Mouse (Mus musculus): ENCODE measurements at regions not wholly inside any gene's neighbourhood (a gene's known extent, or its start where the extent isn't known, plus 50 kb on each side); places are given as distances from the start of the nearest gene placed in this dataset.

DNA sequence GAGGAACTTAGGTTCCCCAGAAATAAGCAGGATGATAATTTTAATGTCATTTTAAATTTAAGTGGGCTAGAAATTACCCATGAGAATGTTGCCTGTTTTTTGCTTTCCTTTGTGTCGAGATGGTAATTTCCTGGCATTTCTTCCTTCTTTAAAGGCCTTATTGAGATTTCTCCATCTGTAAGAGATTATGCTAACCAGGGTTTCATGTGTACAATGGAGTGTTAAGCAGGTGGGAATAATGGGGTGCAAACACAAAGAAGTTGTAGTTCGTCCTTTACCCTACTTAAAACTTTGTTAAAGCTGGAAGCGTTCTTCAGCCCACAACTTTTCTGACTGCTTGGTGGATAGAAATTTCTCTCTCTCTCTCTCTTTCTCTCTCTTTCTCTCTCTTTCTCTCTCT lies 77.8 kb upstream of the Zfp64 start:
- intact Hi-C loops (cut with DNase I) = no loop called here
- H3K36me3 ChIP-seq (ENCODE audit: control insufficient read depth, insufficient read depth, low read length) = no peaks in the 10 kb centered on the region
- no peak overlapping the region for H3K9ac ChIP-seq (ENCODE audit: low read depth, low read length)
- no peaks in the 10 kb centered on the region for H3K27me3 ChIP-seq (ENCODE audit: control insufficient read depth, insufficient read depth, low read length)
- H3K4me3 ChIP-seq = no peak overlapping the region
- H3K27ac ChIP-seq = no peak overlapping the region
- DNase-seq = no peak
- no peaks in the 10 kb centered on the region for H3K79me2 ChIP-seq (replicated peaks; ENCODE audit: control insufficient read depth, insufficient read depth, low read length)
- no peak for TF ChIP-seq EP300 (IDR thresholded peaks at IDR 0.05; ENCODE audit: insufficient read depth, low read depth, low read length)
- no peak for TF ChIP-seq POLR2A (IDR thresholded peaks at IDR 0.05; ENCODE audit: insufficient read depth, low read depth, low read length)
- TF ChIP-seq CTCF (IDR thresholded peaks at IDR 0.05) = no peak
- H3K4me1 ChIP-seq (ENCODE audit: control insufficient read depth, insufficient read depth, low read length) = no peaks in the 10 kb centered on the region
- WGBS = 84% methylated on average over 3 of the region's 3 CpGs

DNA sequence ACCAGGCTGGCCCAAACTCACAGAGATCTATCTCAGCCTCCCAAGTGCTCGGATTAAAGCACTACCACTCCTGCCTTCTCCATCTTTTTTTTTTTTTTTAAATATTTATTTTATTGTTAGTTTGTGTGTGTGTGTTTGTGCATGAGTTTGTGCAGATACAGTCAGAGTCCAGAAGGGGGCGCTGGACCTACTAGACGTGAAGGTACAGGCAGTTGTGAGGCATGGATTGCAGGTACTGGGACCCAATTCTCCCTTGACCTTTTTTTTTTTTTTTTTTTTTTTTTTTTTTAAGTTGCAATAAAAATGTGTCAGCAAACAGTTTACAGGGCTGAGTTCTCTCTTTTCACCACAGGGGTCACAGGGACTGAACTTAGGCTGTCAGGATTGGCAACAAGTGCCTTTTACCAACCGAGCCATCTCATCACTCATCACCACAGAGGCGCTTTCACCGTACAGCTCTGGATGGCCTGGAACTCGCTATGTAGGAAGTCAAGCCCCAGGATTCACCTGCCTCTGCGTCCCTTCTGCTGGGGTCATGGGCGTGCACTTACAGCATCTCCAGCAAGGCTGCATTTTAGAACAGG lies 73.2 kb upstream of the Zfp64 start:
- no peak overlapping the region for H3K9ac ChIP-seq (ENCODE audit: low read depth, low read length)
- TF ChIP-seq EP300 (IDR thresholded peaks at IDR 0.05; ENCODE audit: insufficient read depth, low read depth, low read length) (no peak), CTCF (IDR thresholded peaks at IDR 0.05) (no peak)
- intact Hi-C loops (cut with DNase I) = no loop called here
- H3K4me1 ChIP-seq (ENCODE audit: control insufficient read depth, insufficient read depth, low read length) = no peaks in the 10 kb centered on the region
- H3K27ac ChIP-seq = no peak overlapping the region
- H3K36me3 ChIP-seq (ENCODE audit: control insufficient read depth, insufficient read depth, low read length) = no peaks in the 10 kb centered on the region
- no peak for DNase-seq
- H3K27me3 ChIP-seq (ENCODE audit: control insufficient read depth, insufficient read depth, low read length) = no peaks in the 10 kb centered on the region
- H3K4me3 ChIP-seq = no peak overlapping the region
- WGBS = 70% methylated on average over 9 of the region's 9 CpGs
- H3K79me2 ChIP-seq (replicated peaks; ENCODE audit: control insufficient read depth, insufficient read depth, low read length) = no peaks in the 10 kb centered on the region

DNA sequence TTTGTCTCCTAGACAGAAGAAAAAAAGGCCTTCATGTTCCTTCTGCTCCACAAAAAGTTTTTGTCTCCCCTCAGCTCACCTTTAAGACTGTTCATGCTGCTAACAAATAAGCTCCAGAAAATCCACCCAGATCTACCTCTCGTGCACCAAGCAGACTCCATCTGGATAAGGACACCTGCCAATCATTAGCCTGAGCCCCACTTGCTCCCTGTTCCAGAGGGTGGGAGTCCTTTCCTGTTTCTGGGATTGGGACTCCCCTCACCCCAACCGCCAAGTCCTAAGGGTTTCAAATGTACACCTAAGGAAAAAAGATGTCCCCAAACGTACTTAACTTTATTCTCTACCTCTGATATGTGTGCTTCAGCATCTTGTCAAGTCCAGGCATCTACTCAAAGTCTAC lies 63.6 kb upstream of the Zfp64 start:
- no peaks in the 10 kb centered on the region for H3K4me1 ChIP-seq (ENCODE audit: control insufficient read depth, insufficient read depth, low read length)
- no peak overlapping the region for H3K27ac ChIP-seq
- no peak for TF ChIP-seq EP300 (IDR thresholded peaks at IDR 0.05; ENCODE audit: insufficient read depth, low read depth, low read length)
- no peak for TF ChIP-seq POLR2A (IDR thresholded peaks at IDR 0.05; ENCODE audit: insufficient read depth, low read depth, low read length)
- TF ChIP-seq CTCF (IDR thresholded peaks at IDR 0.05) = no peak
- no peaks in the 10 kb centered on the region for H3K27me3 ChIP-seq (ENCODE audit: control insufficient read depth, insufficient read depth, low read length)
- no peak overlapping the region for H3K4me3 ChIP-seq
- 68% methylated on average over 3 of the region's 3 CpGs for whole genome bisulfite sequencing
- DNase-seq = no peak
- H3K79me2 ChIP-seq (replicated peaks; ENCODE audit: control insufficient read depth, insufficient read depth, low read length) = no peaks in the 10 kb centered on the region
- H3K36me3 ChIP-seq (ENCODE audit: control insufficient read depth, insufficient read depth, low read length) = no peaks in the 10 kb centered on the region
- intact Hi-C loops (cut with DNase I) = no loop called here
- H3K9ac ChIP-seq (ENCODE audit: low read depth, low read length) = no peak overlapping the region

GRCm38 (mm10) chr2:169010271-169010670 lies 54.9 kb upstream of the Zfp64 start:
- no peaks in the 10 kb centered on the region for H3K27me3 ChIP-seq (ENCODE audit: control insufficient read depth, insufficient read depth, low read length)
- H3K27ac ChIP-seq = no peak overlapping the region
- no peaks in the 10 kb centered on the region for H3K79me2 ChIP-seq (replicated peaks; ENCODE audit: control insufficient read depth, insufficient read depth, low read length)
- 81% methylated on average over 9 of the region's 9 CpGs for WGBS
- TF ChIP-seq POLR2A (IDR thresholded peaks at IDR 0.05; ENCODE audit: insufficient read depth, low read depth, low read length) (no peak), CTCF (IDR thresholded peaks at IDR 0.05) (no peak), EP300 (IDR thresholded peaks at IDR 0.05; ENCODE audit: insufficient read depth, low read depth, low read length) (no peak)
- H3K36me3 ChIP-seq (ENCODE audit: control insufficient read depth, insufficient read depth, low read length) = no peaks in the 10 kb centered on the region
- H3K9ac ChIP-seq (ENCODE audit: low read depth, low read length) = no peak overlapping the region
- no peak overlapping the region for H3K4me3 ChIP-seq
- no peak for DNase-seq
- H3K4me1 ChIP-seq (ENCODE audit: control insufficient read depth, insufficient read depth, low read length) = no peaks in the 10 kb centered on the region
- intact Hi-C loops (cut with DNase I) = no loop called here

DNA sequence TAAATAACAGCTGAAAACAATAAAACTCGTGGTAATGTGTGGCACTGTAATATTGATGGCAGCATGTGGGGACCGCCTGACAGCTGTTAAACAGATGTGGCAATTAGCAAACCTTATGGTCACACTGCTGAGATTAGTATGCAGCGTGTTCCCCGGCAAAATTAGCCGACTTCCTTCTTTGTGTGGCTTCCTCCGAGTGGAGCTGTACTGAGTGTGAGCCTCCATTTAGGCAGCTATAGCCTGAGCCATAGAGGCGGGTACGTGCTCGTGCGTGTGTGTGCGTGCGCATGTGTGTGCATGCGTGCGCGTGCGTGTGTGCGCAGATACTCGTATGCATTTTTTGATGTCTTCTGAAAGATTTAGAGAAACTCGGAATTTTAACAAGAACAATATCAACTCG lies 53.4 kb upstream of the Zfp64 start:
- Histone ChIP-seq H3K27me3 (ENCODE audit: control insufficient read depth, insufficient read depth, low read length) (no peaks in the 10 kb centered on the region), H3K27ac (peak overlapping the region; percentile 60), H3K9ac (ENCODE audit: low read depth, low read length) (no peak overlapping the region), H3K79me2 (replicated peaks; ENCODE audit: control insufficient read depth, insufficient read depth, low read length) (no peaks in the 10 kb centered on the region), H3K36me3 (ENCODE audit: control insufficient read depth, insufficient read depth, low read length) (no peaks in the 10 kb centered on the region), H3K4me3 (no peak overlapping the region), H3K4me1 (ENCODE audit: control insufficient read depth, insufficient read depth, low read length) (no peaks in the 10 kb centered on the region)
- WGBS = 64% methylated on average over 20 of the region's 20 CpGs
- intact Hi-C loops (cut with DNase I) = no loop called here
- peak; percentile 36 to 38 for DNase-seq
- TF ChIP-seq EP300 (IDR thresholded peaks at IDR 0.05; ENCODE audit: insufficient read depth, low read depth, low read length) = 0 out of 2 replicates have a peak, but pooled peaks have one; percentile 26
- TF ChIP-seq CTCF (IDR thresholded peaks at IDR 0.05) = no peak

GRCm38 (mm10) chr2:169008333-169008732 lies 52.9 kb upstream of the Zfp64 start:
- TF ChIP-seq POLR2A (IDR thresholded peaks at IDR 0.05; ENCODE audit: insufficient read depth, low read depth, low read length) = no peak
- no peak for TF ChIP-seq EP300 (IDR thresholded peaks at IDR 0.05; ENCODE audit: insufficient read depth, low read depth, low read length)
- TF ChIP-seq CTCF (IDR thresholded peaks at IDR 0.05) = no peak
- Histone ChIP-seq H3K4me1 (ENCODE audit: control insufficient read depth, insufficient read depth, low read length) (no peaks in the 10 kb centered on the region), H3K36me3 (ENCODE audit: control insufficient read depth, insufficient read depth, low read length) (no peaks in the 10 kb centered on the region), H3K79me2 (replicated peaks; ENCODE audit: control insufficient read depth, insufficient read depth, low read length) (no peaks in the 10 kb centered on the region), H3K27me3 (ENCODE audit: control insufficient read depth, insufficient read depth, low read length) (no peaks in the 10 kb centered on the region), H3K27ac (peak overlapping the region; percentile 60), H3K9ac (ENCODE audit: low read depth, low read length) (no peak overlapping the region), H3K4me3 (no peak overlapping the region)
- intact Hi-C loops (cut with DNase I) = no loop called here
- DNase-seq = no peak
- 29% methylated on average over 9 of the region's 9 CpGs for WGBS

Measured in heart, adult 2 months (tissue).